Mouse (Mus musculus) left cerebral cortex, postnatal 14 days (tissue): ENCODE measurements around the gene Syt6. TPM values are rescaled to one million over a fixed set of nuclear protein-coding genes. Genes with fewer than 3 reads are reported as not detected.
A peak's percentile ranks its signal among the peaks of the same experiment; 100 is the strongest.
"Not testable (repeated sequence)": the region's sequence is repeated elsewhere in the genome, so short reads cannot be mapped to it uniquely, and the experiment has no call there.

Experiments used
- DNase-seq, 2 experiments: peaks; one replicate each; pipeline ENCODE4 v3.0.0; 2021 to 2022; ENCODE audit warnings: low spot score in 2 of 2, mixed read lengths in 1 of 2
- intact Hi-C: fragments of 180-260 bp; cut with DNase I; formaldehyde crosslinking; loops from one replicate; pipeline ENCODE4 v1.15.1; 2025
- total RNA-seq, 2 experiments: library from RNA; stranded (reverse); gene quantifications; 2 replicates each; pipeline ENCODE4 v1.2.3; 2021

Gene Syt6
- total RNA-seq, 2 experiments from 2014 or later = 12.6 to 19.3 TPM

DNA sequence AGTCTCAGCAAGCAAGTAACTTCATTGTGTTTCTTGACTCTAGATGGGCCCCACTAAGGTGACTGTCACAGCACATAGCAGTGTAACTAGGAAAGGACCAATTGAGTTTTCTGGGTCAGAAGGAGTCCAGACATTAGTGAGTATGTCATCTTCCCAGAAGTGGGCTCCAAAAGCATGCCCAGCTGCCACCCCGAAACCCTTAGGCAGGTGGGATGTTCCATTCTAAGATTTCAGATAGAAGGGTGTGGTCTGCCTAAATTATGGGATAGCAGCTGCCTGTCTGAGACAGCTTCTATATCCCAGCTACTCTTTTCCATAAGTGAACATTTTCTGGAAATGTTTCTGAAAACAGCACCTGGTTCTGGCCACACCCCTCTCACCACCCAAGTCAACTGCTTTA, 59.2 kb downstream of the Syt6 start:
- intact Hi-C loops = no loop called here

DNA sequence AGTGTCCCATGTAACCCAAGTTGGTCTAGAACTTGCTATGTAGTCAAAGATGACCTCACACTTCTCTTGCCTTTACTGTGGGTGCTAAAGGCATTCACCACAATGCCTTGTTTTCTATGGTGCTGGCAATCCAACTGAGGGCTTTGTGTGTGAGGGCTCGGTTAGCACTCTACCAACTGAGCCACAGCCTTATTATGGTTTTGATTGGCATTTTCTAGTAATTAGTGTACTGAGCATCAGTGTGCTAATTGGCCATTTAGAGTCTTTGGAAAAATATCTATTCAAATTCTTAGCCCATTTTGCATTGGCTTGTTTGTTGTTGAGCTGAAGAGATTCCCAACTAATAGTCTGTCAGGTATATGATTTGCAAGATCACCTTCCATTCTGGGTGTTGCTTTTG, 62.6 kb downstream of the Syt6 start:
- no peak for DNase-seq
- intact Hi-C loops = no loop called here

More for the DNA sequence above, 59.2 kb downstream of the Syt6 start:
- DNase-seq = no peak

DNA sequence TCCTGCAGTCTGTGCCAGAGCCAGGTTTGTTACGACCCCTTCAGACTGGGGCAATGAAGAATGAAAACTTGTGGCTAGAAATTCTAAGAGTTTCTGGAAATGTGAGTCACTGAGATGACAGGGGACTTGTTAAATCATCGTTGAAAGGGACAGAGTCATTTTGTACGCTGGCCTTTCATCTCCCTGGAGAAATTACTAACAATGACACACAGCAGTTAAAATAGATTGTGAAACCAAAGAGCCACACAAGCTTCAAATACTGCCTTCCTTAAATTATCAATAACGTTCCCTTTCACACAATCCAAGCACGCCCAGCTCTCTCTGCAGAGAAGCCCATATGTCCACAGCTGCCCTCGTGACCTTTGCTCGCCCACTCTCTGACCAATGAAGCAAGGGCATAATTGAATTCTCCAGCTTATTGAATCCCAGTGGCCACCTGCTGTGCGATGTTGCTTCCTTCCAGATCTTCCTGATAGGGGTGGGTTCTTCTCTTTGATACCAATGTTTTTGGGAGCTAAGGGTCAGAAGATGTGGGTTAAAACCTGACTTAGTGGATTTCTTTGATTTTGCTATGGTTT, 65.3 kb downstream of the Syt6 start:
- no peak for DNase-seq
- intact Hi-C loops = no loop called here

DNA sequence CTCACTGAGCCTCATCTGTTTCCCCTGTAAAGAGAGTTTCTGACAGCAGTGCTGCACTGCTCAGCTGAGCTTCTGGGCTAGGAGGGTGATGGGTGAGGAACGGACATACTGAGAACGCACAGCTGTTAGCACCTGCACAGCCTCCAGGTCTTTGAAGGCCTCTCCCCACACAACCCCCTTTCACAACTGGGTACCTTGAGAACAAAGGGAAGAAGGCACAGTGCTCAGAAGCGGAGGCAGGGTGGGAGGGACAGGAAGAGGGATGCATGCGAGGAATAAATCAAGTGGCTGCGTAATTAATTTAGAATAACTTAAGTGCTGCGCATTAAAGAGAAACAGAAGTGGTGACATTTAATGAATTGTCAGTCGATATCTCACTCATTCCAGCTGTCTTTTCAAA, 66.3 kb downstream of the Syt6 start:
- intact Hi-C loops = no loop called here
- DNase-seq = no peak

DNA sequence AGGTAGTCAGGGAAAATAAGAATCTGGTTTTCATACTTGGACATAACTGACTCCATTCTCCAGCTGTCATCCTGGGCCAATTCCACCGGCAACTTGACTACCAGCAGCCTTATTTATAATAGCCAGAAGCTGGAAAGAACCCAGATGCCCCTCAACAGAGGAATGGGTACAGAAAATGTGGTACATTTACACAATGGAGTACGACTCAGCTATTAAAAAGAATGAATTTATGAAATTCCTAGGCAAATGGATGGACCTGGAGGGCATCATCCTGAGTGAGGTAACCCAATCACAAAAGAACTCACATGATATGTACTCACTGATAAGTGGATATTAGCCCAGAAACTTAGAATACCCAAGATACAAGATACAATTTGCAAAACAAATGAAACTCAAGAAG, 70.9 kb downstream of the Syt6 start, which contains the start of gene Atg4a-ps:
Atg4a-ps (minus strand) TSS at position 101 of the 400 bp plus-strand sequence.
- intact Hi-C loops, DNase-seq: not testable (repeated sequence)

DNA sequence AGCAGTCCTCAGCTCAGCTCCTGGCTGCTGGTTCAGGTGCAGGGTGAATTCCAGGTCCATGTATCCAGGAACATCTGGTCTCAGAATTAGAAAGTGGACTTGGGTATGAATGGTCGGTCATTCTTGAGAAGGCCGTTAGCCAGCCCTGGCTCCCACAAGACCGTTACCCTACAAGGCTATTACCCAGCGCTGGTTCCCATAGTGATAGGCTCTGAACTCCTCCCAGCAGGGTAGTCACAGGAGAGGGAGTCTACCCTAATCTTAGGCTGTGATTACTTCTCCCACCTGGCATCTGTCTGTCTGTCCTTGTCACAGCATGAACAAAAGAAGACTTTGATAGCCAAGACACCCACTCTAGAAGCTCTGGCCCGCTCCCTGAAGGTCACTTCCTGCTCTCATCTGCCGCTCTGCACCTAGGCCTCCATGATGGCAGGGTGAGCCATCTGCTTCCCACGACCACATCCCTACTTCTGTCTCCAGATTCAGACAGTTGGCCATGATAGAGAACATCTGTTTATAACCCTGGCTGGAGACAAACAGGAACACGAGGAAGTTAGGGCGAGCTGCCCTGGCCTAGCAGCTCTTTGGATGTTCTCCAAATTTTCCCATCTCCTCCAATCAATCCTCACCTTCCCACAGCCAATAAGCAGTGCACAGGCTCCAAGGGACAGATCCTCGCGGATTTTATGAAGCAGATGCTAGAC, 72.3 kb downstream of the Syt6 start:
- intact Hi-C loops = no loop called here
- no peak for DNase-seq

DNA sequence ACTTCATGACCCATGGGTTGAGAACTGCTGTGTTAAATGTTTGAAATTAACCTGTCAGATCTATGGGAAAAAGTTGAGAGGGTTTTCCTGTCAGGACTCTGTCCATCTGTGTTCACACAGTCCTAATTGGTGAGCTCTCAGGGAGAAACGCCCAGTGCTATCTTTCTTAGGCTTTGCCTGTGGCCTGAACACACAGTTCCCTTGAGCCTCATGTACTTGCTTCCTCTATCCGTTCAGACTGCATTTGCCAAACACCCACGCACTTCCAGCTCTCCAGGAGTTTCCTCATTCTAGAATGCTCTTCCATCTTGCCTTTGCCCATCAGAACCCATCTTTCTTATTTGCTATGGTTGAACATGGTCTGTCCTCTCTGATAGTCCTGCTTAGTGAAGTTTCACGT, 73.5 kb downstream of the Syt6 start:
- no peak for DNase-seq
- intact Hi-C loops = no loop called here

DNA sequence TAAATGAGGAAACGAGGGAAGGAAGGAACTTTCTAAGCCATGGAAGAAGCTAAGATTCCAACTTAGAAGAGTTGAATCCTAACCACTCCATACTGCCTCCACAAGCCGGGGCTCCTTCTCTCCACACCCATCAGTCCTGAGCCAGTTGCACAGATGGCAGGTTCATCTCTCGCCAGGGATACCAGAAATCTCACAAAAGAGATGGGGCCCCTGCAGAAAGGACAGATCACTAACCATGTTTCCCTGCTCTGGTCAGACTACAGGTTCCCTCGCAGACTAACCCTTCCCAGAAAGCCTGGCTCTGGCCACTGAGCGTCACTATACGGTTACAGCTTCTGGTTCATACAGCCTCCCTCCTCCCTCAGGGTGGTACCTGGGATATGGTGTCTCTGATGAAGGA, 74.7 kb downstream of the Syt6 start:
- intact Hi-C loops = no loop called here
- no peak for DNase-seq

DNA sequence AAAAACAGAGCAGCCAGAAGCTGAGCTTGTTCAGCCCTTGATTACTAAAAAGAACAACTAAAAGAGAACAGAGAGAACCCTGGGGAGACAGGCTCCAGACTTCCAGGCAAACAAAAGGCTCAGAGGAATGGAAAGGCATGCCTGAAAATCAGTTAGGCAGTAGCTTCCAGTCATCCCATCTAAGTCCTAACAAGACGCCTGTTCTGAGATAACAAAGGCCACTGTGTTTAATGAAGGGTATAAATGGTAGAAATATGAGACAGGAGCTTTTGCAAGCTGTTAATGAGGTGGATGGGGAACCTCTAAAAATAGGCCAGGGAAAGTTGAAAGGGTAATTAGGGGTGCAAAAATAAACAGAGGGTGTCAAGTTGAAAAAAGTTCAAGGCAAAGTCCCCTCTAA, 75.4 kb downstream of the Syt6 start:
- no peak for DNase-seq
- intact Hi-C loops = no loop called here

DNA sequence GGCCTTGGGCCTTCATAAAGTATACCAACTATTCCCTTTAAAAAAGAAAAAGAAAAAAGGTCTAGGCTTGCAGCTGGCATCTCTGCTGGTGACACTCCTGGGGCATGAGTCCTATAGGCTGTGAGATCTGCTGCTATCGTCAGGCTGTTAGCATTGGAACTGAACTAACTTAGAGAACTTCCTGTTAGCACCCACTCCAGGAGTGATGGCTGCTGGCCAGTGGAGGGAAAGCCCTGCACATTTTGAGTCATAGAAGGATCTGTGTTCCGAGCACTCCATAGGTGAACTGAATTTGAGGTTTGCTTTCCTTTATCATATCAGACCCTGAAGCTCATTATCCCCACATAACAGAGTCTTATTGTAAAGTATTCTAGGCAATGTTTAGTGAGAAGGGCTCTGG, 85.0 kb downstream of the Syt6 start:
- peak; percentile 11 to 27 for DNase-seq
- intact Hi-C loops = no loop called here

DNA sequence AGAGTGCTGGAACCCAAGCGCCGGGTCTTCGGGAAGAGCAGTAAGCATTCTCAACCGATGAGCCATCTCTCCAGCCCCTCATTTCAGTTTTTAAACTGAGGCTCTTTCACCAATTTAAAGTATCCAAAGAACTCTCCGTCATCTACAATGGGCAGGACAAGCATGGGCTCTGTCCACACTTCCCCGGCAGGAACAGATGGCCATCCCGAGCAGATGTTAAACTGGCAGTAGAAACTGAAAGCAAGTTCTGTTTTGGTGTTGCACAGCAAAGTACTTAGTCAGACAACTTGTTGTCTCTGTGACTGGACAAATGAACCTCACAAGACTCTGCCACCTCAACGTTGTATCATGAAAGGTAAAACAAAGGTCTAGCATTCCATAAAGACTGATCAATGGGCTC, 86.7 kb downstream of the Syt6 start:
- DNase-seq = peak in 1 of 2 experiments; percentile 29
- intact Hi-C loops = no loop called here

DNA sequence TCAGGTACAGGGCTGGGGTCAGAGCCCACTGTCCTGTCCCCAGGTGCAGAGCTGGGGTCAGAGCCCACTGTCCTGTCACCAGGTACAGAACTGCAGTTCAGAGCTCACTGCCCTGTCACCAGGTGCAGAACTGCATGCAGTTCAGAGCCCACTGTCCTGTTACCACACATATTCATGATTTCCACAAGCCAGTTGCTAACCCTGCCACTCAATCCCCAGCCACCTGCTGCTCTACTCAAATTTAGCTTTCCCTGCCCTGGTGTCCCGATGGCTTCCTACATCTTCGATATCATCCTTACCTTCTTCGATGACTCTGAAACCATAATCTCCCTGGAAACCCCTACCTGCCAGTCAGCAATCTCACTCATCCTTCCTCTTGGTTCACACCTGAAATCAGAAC, 88.4 kb downstream of the Syt6 start:
- intact Hi-C loops = no loop called here
- no peak for DNase-seq

DNA sequence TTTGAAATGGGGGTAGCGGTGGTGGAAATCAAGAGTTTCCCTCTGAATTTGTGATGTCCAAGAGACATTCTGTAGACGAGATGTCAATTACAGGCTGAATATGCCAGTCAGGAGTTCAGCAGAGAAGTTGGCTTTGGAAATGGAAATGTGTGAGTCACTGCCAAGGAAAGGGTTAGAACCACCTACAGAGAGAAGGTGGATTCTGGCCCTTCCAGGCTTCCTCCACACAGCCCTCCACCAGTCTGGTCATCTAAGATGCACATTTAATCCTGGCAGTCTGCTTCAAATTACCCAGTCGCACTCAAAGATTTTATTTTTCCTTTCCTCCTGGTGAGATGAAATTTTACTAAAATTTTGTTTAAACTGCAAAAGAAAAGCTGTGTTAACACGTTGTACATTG, 97.1 kb downstream of the Syt6 start:
- intact Hi-C loops = no loop called here
- DNase-seq = no peak

DNA sequence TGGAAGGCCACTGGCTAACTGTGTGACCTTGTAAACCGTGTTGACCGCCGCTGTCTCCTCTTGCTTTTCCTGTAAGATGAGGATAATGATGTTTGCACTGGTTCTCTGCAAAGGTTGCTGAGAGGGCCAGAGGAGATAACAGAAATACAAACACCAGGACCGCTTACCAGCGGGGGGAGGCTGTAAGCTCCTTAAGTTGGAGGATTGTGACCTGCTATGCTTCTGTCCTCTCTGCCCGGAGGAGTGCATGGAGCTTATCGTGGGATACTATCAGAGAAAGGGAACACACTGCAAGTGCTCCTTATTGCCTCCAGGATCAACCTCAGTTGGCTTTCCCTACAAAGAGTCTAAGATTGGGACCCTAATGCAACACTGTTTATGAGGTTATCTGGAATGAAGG, 97.7 kb downstream of the Syt6 start:
- DNase-seq = no peak
- intact Hi-C loops = no loop called here

DNA sequence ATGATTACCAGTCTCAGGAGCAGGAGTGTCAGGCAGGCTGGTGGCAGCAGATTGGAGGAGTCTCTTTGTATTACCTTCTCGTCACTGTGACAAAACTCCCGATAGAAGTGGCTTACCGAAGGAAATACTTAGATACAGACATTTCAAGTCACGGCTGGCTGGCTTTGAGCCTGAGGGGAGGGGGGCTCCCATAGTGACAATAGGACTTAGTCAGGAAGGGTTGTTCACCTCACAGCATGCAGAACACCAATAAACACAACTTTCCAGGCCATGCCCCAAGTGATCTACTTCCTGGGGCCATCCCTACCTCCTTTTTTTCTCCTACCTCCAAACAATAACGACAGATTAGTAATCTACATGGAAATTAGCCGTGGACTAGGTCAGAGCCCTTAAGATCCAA, 103.8 kb downstream of the Syt6 start:
- intact Hi-C loops = no loop called here
- no peak for DNase-seq

DNA sequence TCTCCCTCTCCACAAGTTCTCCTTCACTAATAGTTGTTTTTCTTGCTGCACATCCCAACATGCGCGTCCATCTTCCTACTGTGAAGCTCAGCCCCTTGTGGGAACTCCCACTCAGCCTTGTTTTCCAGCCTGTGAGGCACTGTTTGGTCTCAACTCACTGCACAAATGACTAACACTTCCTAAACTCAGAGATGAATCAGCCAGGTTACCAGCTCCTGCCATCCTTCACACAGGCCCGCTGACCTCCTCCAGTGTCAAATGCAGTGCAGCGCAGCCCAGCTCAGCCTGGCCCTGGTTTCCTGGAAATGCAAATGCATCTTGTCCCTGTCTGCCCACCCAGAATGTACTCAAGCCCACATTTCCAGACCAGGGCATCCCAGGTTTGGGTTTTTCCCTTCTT, 107.4 kb downstream of the Syt6 start:
- peak in 1 of 2 experiments; percentile 28 for DNase-seq
- intact Hi-C loops = no loop called here

DNA sequence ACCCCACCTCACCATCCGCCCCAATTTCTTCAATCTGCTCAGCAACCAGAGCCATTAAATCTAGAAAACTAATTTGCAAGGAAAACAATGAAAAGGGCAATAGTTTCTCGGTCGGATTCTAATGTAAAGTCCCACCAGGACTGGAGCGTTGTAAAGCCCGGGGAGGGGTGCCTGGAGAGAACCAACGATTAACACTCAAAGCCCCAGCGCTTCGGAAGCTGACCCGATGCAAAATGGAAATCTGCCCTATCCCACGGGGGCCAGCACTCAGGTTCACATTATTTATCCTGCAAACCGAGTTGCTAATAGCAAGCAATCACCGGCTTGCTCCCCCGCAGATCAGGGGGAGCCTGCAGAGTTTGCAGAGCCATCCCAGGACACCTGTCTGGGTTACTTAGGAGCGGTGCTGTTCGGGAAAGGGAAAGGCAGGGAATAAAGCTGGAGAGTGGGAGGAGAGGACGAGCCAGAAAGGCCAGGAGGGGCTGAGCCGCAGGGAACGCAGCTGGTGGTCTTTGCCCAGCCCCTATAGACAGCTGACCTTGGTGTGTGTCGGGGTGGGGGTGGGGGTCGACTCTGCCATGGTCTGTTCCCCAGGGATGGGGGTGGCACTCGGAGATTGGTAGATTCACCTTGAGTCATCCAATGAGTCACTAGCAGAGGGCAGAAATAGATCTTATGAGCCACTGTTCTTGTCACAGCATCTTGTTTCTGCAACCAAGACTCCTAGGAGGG, 108.4 kb downstream of the Syt6 start:
- DNase-seq = peak; percentile 44 to 73
- intact Hi-C loops = no loop called here

DNA sequence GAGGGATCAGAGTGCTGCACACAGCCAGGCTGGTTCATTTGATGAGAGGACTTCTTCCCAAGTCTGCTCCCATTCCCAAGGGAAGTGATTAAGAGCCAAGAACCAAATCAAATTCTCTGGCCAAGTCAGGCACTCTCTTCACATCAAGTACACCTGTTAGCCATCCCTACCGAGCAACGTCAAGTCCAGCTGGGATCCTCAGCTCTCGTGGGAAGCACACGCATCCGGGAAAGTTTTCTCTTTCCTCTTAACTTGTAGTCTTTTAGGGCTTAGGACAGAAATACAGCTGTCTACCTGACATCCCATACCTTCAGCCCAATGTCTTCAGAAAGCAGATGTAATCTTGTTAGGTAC, 108.9 kb downstream of the Syt6 start:
- intact Hi-C loops = no loop called here
- no peak for DNase-seq

DNA sequence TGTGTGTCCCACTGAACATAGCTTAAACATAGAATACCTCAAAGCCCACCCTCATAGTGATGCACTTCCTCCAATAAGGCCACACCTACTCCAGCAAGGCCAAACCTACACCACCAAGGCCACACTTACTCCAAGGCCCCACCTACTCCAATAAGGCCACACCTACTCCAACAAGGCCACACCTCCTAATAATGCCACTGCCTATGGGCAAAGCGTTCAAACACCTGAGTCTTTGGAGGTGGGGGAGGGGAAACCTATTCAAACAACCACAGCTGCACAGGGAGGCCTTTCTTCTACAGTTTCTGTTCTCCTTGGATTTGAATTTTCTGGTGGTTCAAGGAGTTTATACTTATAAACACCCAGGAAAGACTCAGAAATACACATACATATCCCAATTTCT, 114.0 kb downstream of the Syt6 start:
- no peak for DNase-seq
- intact Hi-C loops = no loop called here

DNA sequence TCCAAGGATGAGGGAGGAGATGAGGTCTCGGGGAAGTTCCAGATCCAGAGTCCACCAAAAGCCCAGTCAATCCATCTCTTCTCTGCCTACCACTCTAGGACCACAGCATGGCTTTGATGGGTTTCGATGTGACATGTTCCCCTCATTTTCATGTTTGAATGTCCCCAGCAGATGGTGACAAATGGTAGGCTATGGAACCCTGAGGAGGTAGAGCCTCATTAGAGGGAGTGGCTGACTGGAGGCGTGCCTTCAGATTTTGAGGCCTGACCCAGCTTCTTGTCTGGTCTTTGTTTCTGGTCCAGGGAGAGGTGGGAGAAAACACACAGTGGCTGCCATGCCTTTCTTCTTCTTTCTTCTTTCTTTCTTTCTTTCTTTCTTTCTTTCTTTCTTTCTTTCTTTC, 115.5 kb downstream of the Syt6 start:
- intact Hi-C loops = no loop called here
- DNase-seq = no peak
